Mouse (Mus musculus) heart, embryonic 16.5 days (tissue): ENCODE measurements around the gene Tdrd5. TPM values are rescaled to one million over a fixed set of nuclear protein-coding genes. Genes with fewer than 3 reads are reported as not detected.

ENCODE experiments used
- ATAC-seq: fragments of 200-750 bp; cut with Nextera tagmentation; replicated peaks from 2 replicates; pipeline ENCODE4 v1.8.0; 2017; ENCODE audit warnings: moderate number of reproducible peaks; ENCODE audit not compliant: insufficient read depth, low FRiP score; ENCODE audit errors: extremely low read depth
- H3K27ac ChIP-seq: fragments of 300-500 bp; sonication (generic); 2 replicates; pipeline ENCODE4 v1.5.1; 2014; ENCODE audit warnings: mild to moderate bottlenecking, low read length, control low read depth, moderate library complexity
- H3K27me3 ChIP-seq: fragments of 300-500 bp; sonication (generic); 2 replicates; pipeline ENCODE4 v1.6.1; 2014; ENCODE audit warnings: low read length, mixed read lengths; ENCODE audit not compliant: control insufficient read depth, insufficient read depth
- H3K36me3 ChIP-seq: fragments of 300-500 bp; sonication (generic); 2 replicates; pipeline ENCODE4 v1.6.1; 2014; ENCODE audit not compliant: control insufficient read depth, insufficient read depth
- H3K4me1 ChIP-seq: fragments of 300-500 bp; sonication (generic); 2 replicates; pipeline ENCODE4 v1.6.1; 2014; ENCODE audit warnings: low read length, mixed read lengths; ENCODE audit not compliant: control insufficient read depth, insufficient read depth
- H3K4me2 ChIP-seq: fragments of 300-500 bp; sonication (generic); 2 replicates; pipeline ENCODE4 v1.6.1; 2014; ENCODE audit warnings: low read depth, mild to moderate bottlenecking, control low read depth, low read length
- H3K4me3 ChIP-seq: fragments of 300-500 bp; sonication (generic); 2 replicates; pipeline ENCODE4 v1.5.1; 2014; ENCODE audit warnings: mild to moderate bottlenecking, control low read depth, low read length
- H3K9ac ChIP-seq: fragments of 300-500 bp; sonication (generic); 2 replicates; pipeline ENCODE4 v1.6.1; 2014; ENCODE audit warnings: low read length, control low read depth
- H3K9me3 ChIP-seq: fragments of 300-500 bp; sonication (generic); replicated peaks from 2 replicates; pipeline ENCODE4 v1.6.1; 2016; ENCODE audit warnings: low read length; ENCODE audit not compliant: control insufficient read depth
- WGBS: fragments of 180-500 bp; shearing (Covaris S2); extraction: QIAGEN DNeasy Blood & Tissue Kit; methylation state at CpG from one replicate; pipeline ENCODE4 v1.1.7; 2014; 5-methylcytosine and 5-hydroxymethylcytosine counted together
- polyA plus RNA-seq: library from polyadenylated mRNA; unstranded; fragments of >200 nt; fragmentation: Nextera tagmentation; extraction: Ambion mirVana; gene quantifications from 2 replicates; pipeline ENCODE4 v1.2.1, GENCODE M21; 2015

Gene Tdrd5
- 0.24 and 0.88 TPM in 2 replicates for polyA plus RNA-seq

GRCm38 (mm10) chr1:156302911-156303749 lies at the start of gene Tdrd5:
TSS of gene Tdrd5 (minus strand) at chr1:156303664.
- H3K4me1 ChIP-seq = no peaks in the 10 kb centered on the region
- H3K27me3 ChIP-seq = peaks cover 45% of the 10 kb centered on the region
- peak within 1 kb of the TSS; percentile 73 for H3K4me3 ChIP-seq
- peaks cover 5% of the 10 kb centered on the region; the same call in 1 of the 2 replicates for H3K9me3 ChIP-seq
- no peaks in the 10 kb centered on the region for H3K36me3 ChIP-seq
- ATAC-seq = peak; percentile 49; the same call in 1 of the 2 replicates
- H3K4me2 ChIP-seq = peak within 1 kb of the TSS; percentile 99
- peak within 1 kb of the TSS; percentile 63 for H3K9ac ChIP-seq
- WGBS = under 1% methylated on average over 82 of the region's 85 CpGs
- H3K27ac ChIP-seq = no peak within 1 kb of the TSS

- H3K27ac ChIP-seq = no peak overlapping the region
- H3K27me3 ChIP-seq = no peaks in the 10 kb centered on the region
- 90% methylated on average over 2 of the region's 2 CpGs for WGBS
These were observed 49.0 kb upstream of the Tdrd5 start for GRCm38 (mm10) chr1:156352466-156352865.

DNA sequence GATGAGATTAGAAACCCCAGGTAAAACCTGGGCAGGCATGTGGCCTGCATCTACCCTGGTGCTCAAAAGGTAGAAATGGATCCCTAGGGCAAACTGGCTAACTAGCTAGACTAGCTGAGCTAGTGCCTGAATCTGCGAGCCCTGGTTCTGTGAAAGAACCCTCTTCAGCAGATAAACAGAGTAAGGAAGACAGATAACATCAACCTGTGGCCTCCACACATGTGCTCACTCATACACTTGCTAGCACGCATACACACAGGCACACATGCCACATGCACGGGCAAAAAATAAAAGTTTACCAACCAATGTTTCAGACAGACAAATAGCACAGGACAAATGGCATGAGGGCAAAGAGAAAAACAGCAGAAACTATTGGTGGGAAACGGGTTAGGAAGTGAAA lies 47.0 kb upstream of the Tdrd5 start:
- Histone ChIP-seq H3K36me3 (no peaks in the 10 kb centered on the region), H3K9me3 (peaks cover 5% of the 10 kb centered on the region; the same call in 1 of the 2 replicates), H3K4me1 (no peaks in the 10 kb centered on the region), H3K9ac (no peak overlapping the region), H3K4me2 (no peak overlapping the region), H3K27ac (no peak overlapping the region), H3K4me3 (no peak overlapping the region), H3K27me3 (no peaks in the 10 kb centered on the region)
- ATAC-seq = no peak
- WGBS = 74% methylated on average over 4 of the region's 4 CpGs

More at GRCm38 (mm10) chr1:156352466-156352865, 49.0 kb upstream of the Tdrd5 start:
- no peak overlapping the region for H3K4me2 ChIP-seq
- H3K9ac ChIP-seq = no peak overlapping the region
- no peaks in the 10 kb centered on the region for H3K4me1 ChIP-seq
- no peaks in the 10 kb centered on the region for H3K36me3 ChIP-seq
- peaks cover 5% of the 10 kb centered on the region; the same call in 1 of the 2 replicates for H3K9me3 ChIP-seq
- ATAC-seq = no peak
- H3K4me3 ChIP-seq = no peak overlapping the region

DNA sequence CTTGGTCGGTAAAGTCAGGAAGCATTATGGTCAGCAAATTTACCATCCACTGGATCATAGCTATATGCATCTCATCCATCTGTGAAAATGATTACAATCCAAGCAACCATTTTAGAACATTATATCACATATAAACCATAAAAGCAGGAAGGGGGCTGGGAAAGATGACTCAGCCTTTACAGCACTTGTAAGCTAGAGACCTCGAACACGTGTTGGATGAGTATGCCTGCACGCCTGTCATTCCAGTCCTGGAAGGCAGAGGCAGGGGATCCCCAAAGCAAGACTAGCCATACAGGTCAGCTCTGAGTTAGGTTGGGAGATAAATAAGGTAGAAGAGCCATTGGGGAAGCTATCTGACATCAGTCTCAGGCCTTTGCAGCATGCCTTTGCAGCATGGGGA lies 45.6 kb upstream of the Tdrd5 start:
- 57% methylated on average over 4 of the region's 4 CpGs for WGBS
- H3K4me3 ChIP-seq = no peak overlapping the region
- H3K27ac ChIP-seq = no peak overlapping the region
- H3K27me3 ChIP-seq = no peaks in the 10 kb centered on the region
- no peak overlapping the region for H3K9ac ChIP-seq
- H3K36me3 ChIP-seq = no peaks in the 10 kb centered on the region
- H3K4me1 ChIP-seq = no peaks in the 10 kb centered on the region
- no peak overlapping the region for H3K4me2 ChIP-seq
- no peaks in the 10 kb centered on the region for H3K9me3 ChIP-seq
- ATAC-seq = no peak

DNA sequence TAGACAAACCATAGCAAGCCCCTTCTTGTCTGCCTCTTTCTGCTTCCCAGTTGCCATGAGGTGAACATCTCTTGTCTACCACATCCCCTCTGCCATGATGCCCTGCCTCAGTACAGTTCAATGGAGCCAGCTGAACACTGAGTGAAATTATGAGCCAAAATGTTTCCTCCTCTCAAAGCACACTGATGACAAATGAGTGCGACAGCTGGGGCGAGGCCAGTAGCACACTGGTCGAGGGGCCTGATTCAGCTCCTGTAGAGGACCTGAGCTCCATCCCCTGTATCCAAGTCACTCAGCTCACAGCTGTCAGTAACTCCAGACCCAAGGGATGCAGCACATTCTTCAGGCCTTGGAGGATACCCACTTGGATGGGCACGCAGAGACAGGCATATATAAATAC lies 42.2 kb upstream of the Tdrd5 start:
- H3K4me2 ChIP-seq = no peak overlapping the region
- H3K27me3 ChIP-seq = no peaks in the 10 kb centered on the region
- no peaks in the 10 kb centered on the region for H3K4me1 ChIP-seq
- 89% methylated on average over 4 of the region's 4 CpGs for WGBS
- no peaks in the 10 kb centered on the region for H3K9me3 ChIP-seq
- H3K27ac ChIP-seq = no peak overlapping the region
- H3K9ac ChIP-seq = no peak overlapping the region
- no peaks in the 10 kb centered on the region for H3K36me3 ChIP-seq
- no peak for ATAC-seq
- H3K4me3 ChIP-seq = no peak overlapping the region

DNA sequence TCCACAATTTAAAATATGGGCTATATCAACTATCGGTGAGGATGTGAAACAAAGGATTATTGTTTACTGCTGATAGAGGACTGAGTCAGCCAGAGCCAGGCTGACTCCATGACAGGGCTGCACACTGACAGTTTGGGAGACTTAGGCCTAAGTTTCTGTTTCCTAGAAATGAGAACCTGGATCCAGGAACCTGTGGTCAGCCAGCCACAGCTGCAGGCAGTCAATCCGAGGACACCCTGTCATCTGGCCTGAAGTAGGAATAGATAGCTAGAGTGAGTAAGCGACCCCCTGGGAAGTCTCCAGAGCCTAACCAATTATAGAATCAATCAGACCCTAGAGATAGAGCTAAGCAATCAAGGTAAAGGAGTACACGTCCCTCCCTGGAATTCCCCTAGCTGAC lies 41.0 kb upstream of the Tdrd5 start:
- H3K4me2 ChIP-seq = no peak overlapping the region
- no peak for ATAC-seq
- 33% methylated on average over 4 of the region's 4 CpGs for WGBS
- H3K9me3 ChIP-seq = no peaks in the 10 kb centered on the region
- H3K27ac ChIP-seq = no peak overlapping the region
- H3K4me3 ChIP-seq = no peak overlapping the region
- H3K27me3 ChIP-seq = no peaks in the 10 kb centered on the region
- no peaks in the 10 kb centered on the region for H3K36me3 ChIP-seq
- no peaks in the 10 kb centered on the region for H3K4me1 ChIP-seq
- no peak overlapping the region for H3K9ac ChIP-seq

DNA sequence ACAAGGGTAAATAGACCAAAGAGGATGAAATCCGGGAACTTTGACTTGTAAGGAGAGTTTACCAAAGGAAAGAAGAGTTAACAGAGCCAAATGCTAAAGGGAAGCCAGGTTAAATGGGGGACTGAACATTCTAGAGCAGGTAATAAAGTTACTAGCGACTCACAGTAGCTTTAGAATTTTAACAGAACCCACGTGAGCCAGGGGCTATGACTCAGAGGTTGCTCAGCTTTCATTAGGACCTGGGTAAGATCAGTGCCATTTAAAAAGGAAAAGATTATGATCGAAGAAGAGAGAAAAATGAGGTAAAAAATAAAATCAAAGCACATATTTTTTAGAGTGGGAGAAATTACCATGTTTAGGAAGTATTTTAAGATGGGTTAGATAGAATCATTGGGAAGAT lies 37.4 kb upstream of the Tdrd5 start:
- Histone ChIP-seq H3K4me2 (no peak overlapping the region), H3K36me3 (no peaks in the 10 kb centered on the region), H3K9ac (no peak overlapping the region), H3K9me3 (peaks cover 2% of the 10 kb centered on the region; the same call in 1 of the 2 replicates), H3K4me1 (no peaks in the 10 kb centered on the region), H3K4me3 (no peak overlapping the region), H3K27ac (no peak overlapping the region), H3K27me3 (no peaks in the 10 kb centered on the region)
- WGBS = 67% methylated on average over 4 of the region's 4 CpGs
- no peak for ATAC-seq

DNA sequence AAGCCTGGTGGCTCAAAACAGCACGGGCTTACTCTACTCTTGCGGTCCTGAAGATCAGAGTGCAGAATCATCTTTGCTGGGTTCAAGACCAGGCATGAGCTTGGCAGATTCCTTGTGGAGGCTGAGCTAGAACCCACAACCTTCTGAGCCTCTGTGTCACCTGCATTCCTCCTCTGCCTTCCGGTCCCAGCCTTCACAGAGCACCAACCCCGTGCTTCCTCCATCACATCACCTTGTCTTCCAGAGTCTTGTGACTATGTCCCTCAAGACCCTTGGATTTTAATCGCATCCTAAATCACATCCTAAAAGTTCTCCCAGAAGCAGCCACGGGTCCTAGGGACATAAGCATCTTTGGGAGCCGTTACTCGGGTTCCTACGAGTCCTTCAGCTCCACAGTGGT lies 19.7 kb upstream of the Tdrd5 start:
- Histone ChIP-seq H3K9ac (no peak overlapping the region), H3K9me3 (no peaks in the 10 kb centered on the region), H3K27me3 (0 out of 2 replicates have a peak, but pooled peaks cover 2% of the 10 kb centered on the region), H3K4me3 (no peak overlapping the region), H3K4me1 (no peaks in the 10 kb centered on the region), H3K36me3 (no peaks in the 10 kb centered on the region), H3K27ac (no peak overlapping the region), H3K4me2 (no peak overlapping the region)
- 83% methylated on average over 9 of the region's 9 CpGs for WGBS
- no peak for ATAC-seq

DNA sequence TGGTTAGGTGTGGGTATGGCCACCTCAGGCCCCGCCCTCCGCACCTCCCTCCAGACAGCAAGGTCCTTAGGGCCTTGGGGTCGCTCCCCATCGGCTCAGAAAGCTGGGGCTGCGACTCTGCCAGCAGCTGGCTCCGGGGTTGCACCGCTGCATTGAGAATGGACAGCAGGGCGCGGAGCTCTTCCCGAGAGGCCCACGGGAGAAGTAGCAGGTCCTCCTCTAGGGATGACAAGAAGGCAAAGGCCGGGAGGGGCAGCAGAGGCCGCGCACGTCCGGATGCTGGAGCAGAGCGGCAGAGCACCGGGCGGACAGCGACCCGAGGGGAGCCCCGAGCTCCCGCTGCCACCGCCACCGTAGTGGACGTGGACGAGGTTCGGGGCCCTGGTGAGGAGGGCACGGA lies 7.2 kb upstream of the Tdrd5 start, which contains the start of gene Nphs2:
TSS of gene Nphs2 (plus strand) at position 98 of the 400 bp plus-strand sequence.
- Histone ChIP-seq H3K36me3 (no peaks in the 10 kb centered on the region), H3K27ac (no peak within 1 kb of the TSS), H3K4me3 (peak within 1 kb of the TSS; percentile 38), H3K27me3 (peaks cover 36% of the 10 kb centered on the region), H3K9me3 (no peaks in the 10 kb centered on the region), H3K4me2 (peak within 1 kb of the TSS; percentile 61), H3K9ac (peak within 1 kb of the TSS; percentile 21; the same call in 1 of the 2 replicates), H3K4me1 (peaks cover 6% of the 10 kb centered on the region)
- 5% methylated on average over 29 of the region's 29 CpGs for WGBS
- ATAC-seq = peak; percentile 32; the same call in 1 of the 2 replicates
